Mouse (Mus musculus) CH12.LX (cell line): ENCODE measurements around the gene Myh3. TPM values are rescaled to one million over a fixed set of nuclear protein-coding genes. Genes with fewer than 3 reads are reported as not detected.

Experiments used
- DNase-seq: peaks from one replicate; pipeline ENCODE4 v3.0.0-alpha.2; 2013; ENCODE audit errors: extremely low read depth
- H3K27ac ChIP-seq: 2 replicates; pipeline ENCODE4 v1.5.1; 2012; ENCODE audit warnings: low read depth, mild to moderate bottlenecking, control low read depth, moderate library complexity; ENCODE audit not compliant: insufficient read depth
- H3K27me3 ChIP-seq: replicated peaks from 2 replicates; pipeline ENCODE3; 2012; ENCODE audit warnings: inconsistent platforms
- H3K36me3 ChIP-seq, 2 experiments: replicated peaks in 1 of 2; 2 replicates each; pipeline versions ENCODE3 to v1.6.1; 2012; ENCODE audit warnings: inconsistent platforms in 1 of 2, low read length in 1 of 2, mild to moderate bottlenecking in 1 of 2, mixed read lengths in 1 of 2, moderate library complexity in 1 of 2; ENCODE audit not compliant: control insufficient read depth in 1 of 2, insufficient read depth in 1 of 2
- H3K4me1 ChIP-seq, 2 experiments: 2 replicates each; pipeline ENCODE4 v1.6.1; 2012; ENCODE audit warnings: inconsistent platforms in 1 of 2, moderate library complexity in 1 of 2; ENCODE audit not compliant: insufficient read depth in 2 of 2, control insufficient read depth in 1 of 2
- H3K4me2 ChIP-seq: 2 replicates; pipeline ENCODE4 v1.6.1; 2012; ENCODE audit warnings: low read depth, mild to moderate bottlenecking, control low read depth; ENCODE audit not compliant: poor library complexity, insufficient read depth, severe bottlenecking
- H3K4me3 ChIP-seq, 3 experiments: fragments of 150-350 bp in 1 of 3; sonication (generic) in 1 of 3; replicated peaks in 1 of 3; 2 replicates each; pipeline versions ENCODE3 to v1.5.1; 2011 to 2012; ENCODE audit warnings: low read depth in 2 of 3, low read length in 2 of 3, mild to moderate bottlenecking in 2 of 3, moderate library complexity in 2 of 3, control low read depth in 1 of 3, improper control_type of control experiment in 1 of 3, inconsistent platforms in 1 of 3, mixed read lengths in 1 of 3; ENCODE audit not compliant: poor library complexity in 1 of 3
- H3K79me2 ChIP-seq: replicated peaks from 2 replicates; pipeline ENCODE4 v1.6.1; 2012; ENCODE audit warnings: mild to moderate bottlenecking, moderate library complexity; ENCODE audit not compliant: control insufficient read depth, poor library complexity, insufficient read depth, severe bottlenecking; ENCODE audit errors: extremely low read depth
- H3K9ac ChIP-seq: 2 replicates; pipeline ENCODE4 v1.6.1; 2012; ENCODE audit warnings: low read depth, mild to moderate bottlenecking, control low read depth, moderate library complexity; ENCODE audit not compliant: insufficient read depth
- H3K9me3 ChIP-seq: replicated peaks from 2 replicates; pipeline ENCODE3; 2012; ENCODE audit warnings: low read length, inconsistent platforms, mixed read lengths
- BHLHE40 ChIP-seq: IDR thresholded peaks from 2 replicates; pipeline ENCODE4 v1.6.1; 2011; ENCODE audit warnings: mild to moderate bottlenecking, low read depth, low read length, improper control_type of control experiment
- CHD2 ChIP-seq: IDR thresholded peaks from 2 replicates; pipeline ENCODE4 v1.6.1; 2011; ENCODE audit warnings: low read length, improper control_type of control experiment
- CTCF ChIP-seq, 2 experiments: IDR thresholded peaks in 1 of 2; conservative IDR thresholded peaks in 1 of 2; 2 replicates each; pipeline ENCODE4 v1.5.1; 2011 to 2012; ENCODE audit warnings: low read depth in 2 of 2, low read length in 2 of 2, improper control_type of control experiment in 1 of 2, inconsistent platforms in 1 of 2, mild to moderate bottlenecking in 1 of 2, moderate library complexity in 1 of 2
- E2F4 ChIP-seq: IDR thresholded peaks from 2 replicates; pipeline ENCODE4 v1.6.1; 2011; ENCODE audit warnings: low read depth, low read length, improper control_type of control experiment; ENCODE audit not compliant: insufficient replicate concordance
- ELF1 ChIP-seq: IDR thresholded peaks from 2 replicates; pipeline ENCODE4 v1.6.1; 2014; ENCODE audit warnings: low read depth, mild to moderate bottlenecking, inconsistent platforms, low read length, improper control_type of control experiment
- ETS1 ChIP-seq: conservative IDR thresholded peaks from 2 replicates; pipeline ENCODE4 v1.6.1; 2012; ENCODE audit warnings: low read depth, mild to moderate bottlenecking, inconsistent platforms, low read length, improper control_type of control experiment, moderate library complexity
- HCFC1 ChIP-seq: IDR thresholded peaks from 2 replicates; pipeline ENCODE4 v1.6.1; 2012; ENCODE audit warnings: low read depth, mild to moderate bottlenecking, inconsistent platforms, low read length, improper control_type of control experiment
- IRF4 ChIP-seq: IDR thresholded peaks from 2 replicates; pipeline ENCODE4 v1.6.1; 2014; ENCODE audit warnings: low read depth, mild to moderate bottlenecking, inconsistent platforms, low read length, improper control_type of control experiment
- JUN ChIP-seq: IDR thresholded peaks from 2 replicates; pipeline ENCODE4 v1.6.1; 2011; ENCODE audit warnings: low read depth, mild to moderate bottlenecking, low read length, improper control_type of control experiment, moderate library complexity; ENCODE audit not compliant: insufficient read depth
- JUND ChIP-seq: conservative IDR thresholded peaks from 2 replicates; pipeline ENCODE4 v1.6.1; 2011; ENCODE audit warnings: low read depth, low read length, improper control_type of control experiment
- KAT2A ChIP-seq: IDR thresholded peaks from 2 replicates; pipeline ENCODE4 v1.6.1; 2012; ENCODE audit warnings: low read length, improper control_type of control experiment, inconsistent platforms; ENCODE audit not compliant: insufficient replicate concordance
- MAFK ChIP-seq: IDR thresholded peaks from 2 replicates; pipeline ENCODE4 v1.6.1; 2011; ENCODE audit warnings: low read length, improper control_type of control experiment; ENCODE audit not compliant: insufficient replicate concordance
- MAZ ChIP-seq: IDR thresholded peaks from 2 replicates; pipeline ENCODE4 v1.6.1; 2012; ENCODE audit warnings: low read depth, mild to moderate bottlenecking, inconsistent platforms, low read length, improper control_type of control experiment, moderate library complexity
- MEF2A ChIP-seq: IDR thresholded peaks from 2 replicates; pipeline ENCODE4 v1.6.1; 2014; ENCODE audit warnings: low read depth, mild to moderate bottlenecking, inconsistent platforms, low read length, improper control_type of control experiment, borderline replicate concordance
- MXI1 ChIP-seq: IDR thresholded peaks from 2 replicates; pipeline ENCODE4 v1.6.1; 2011; ENCODE audit warnings: mild to moderate bottlenecking, low read depth, low read length, improper control_type of control experiment
- MYC ChIP-seq: IDR thresholded peaks from 2 replicates; pipeline ENCODE4 v1.6.1; 2011; ENCODE audit warnings: low read depth, mild to moderate bottlenecking, improper control_type of control experiment, low read length
- NRF1 ChIP-seq: IDR thresholded peaks from 2 replicates; pipeline ENCODE4 v1.6.1; 2014; ENCODE audit warnings: low read depth, mild to moderate bottlenecking, inconsistent platforms, low read length, improper control_type of control experiment, moderate library complexity
- PAX5 ChIP-seq: IDR thresholded peaks from 2 replicates; pipeline ENCODE4 v1.6.1; 2012; ENCODE audit warnings: low read length, inconsistent platforms, mixed read lengths
- POLR2A ChIP-seq: IDR thresholded peaks from 2 replicates; pipeline ENCODE4 v1.6.1; 2011; ENCODE audit warnings: low read depth, mild to moderate bottlenecking, improper control_type of control experiment, low read length
- RAD21 ChIP-seq: IDR thresholded peaks from 2 replicates; pipeline ENCODE4 v1.6.1; 2011; ENCODE audit warnings: low read depth, mild to moderate bottlenecking, low read length, improper control_type of control experiment, moderate library complexity
- RCOR1 ChIP-seq: conservative IDR thresholded peaks from 2 replicates; pipeline ENCODE4 v1.6.1; 2012; ENCODE audit warnings: low read depth, mild to moderate bottlenecking, inconsistent platforms, low read length, improper control_type of control experiment
- SIN3A ChIP-seq: IDR thresholded peaks from 2 replicates; pipeline ENCODE4 v1.6.1; 2012; ENCODE audit warnings: low read length, improper control_type of control experiment, inconsistent platforms
- SMC3 ChIP-seq: IDR thresholded peaks from 2 replicates; pipeline ENCODE4 v1.6.1; 2011; ENCODE audit warnings: low read depth, low read length, improper control_type of control experiment
- TBP ChIP-seq: conservative IDR thresholded peaks from 2 replicates; pipeline ENCODE4 v1.6.1; 2011; ENCODE audit warnings: low read depth, low read length, improper control_type of control experiment
- UBTF ChIP-seq: IDR thresholded peaks from 2 replicates; pipeline ENCODE4 v1.6.1; 2012; ENCODE audit warnings: low read depth, mild to moderate bottlenecking, inconsistent platforms, low read length, improper control_type of control experiment, moderate library complexity
- USF1 ChIP-seq: IDR thresholded peaks from 2 replicates; pipeline ENCODE4 v1.6.1; 2014; ENCODE audit warnings: low read depth, mild to moderate bottlenecking, inconsistent platforms, low read length, improper control_type of control experiment
- ZC3H11A ChIP-seq: IDR thresholded peaks from 2 replicates; pipeline ENCODE4 v1.6.1; 2012; ENCODE audit warnings: low read depth, mild to moderate bottlenecking, inconsistent platforms, low read length, improper control_type of control experiment
- ZKSCAN1 ChIP-seq: IDR thresholded peaks from 2 replicates; pipeline ENCODE4 v1.6.1; 2012; ENCODE audit warnings: low read depth, inconsistent platforms, low read length, improper control_type of control experiment, borderline replicate concordance
- ZMIZ1 ChIP-seq: IDR thresholded peaks from 2 replicates; pipeline ENCODE4 v1.6.1; 2012; ENCODE audit warnings: low read depth, mild to moderate bottlenecking, inconsistent platforms, low read length, improper control_type of control experiment
- dilution Hi-C: fragments of 300-500 bp; cut with MboI; formaldehyde crosslinking; loops from 2 replicates; pipeline ENCODE4 v1.14.3; 2020; ENCODE audit warnings: low sequenced_read_pairs; ENCODE audit not compliant: extremely low pct_unique_long_range_greater_than_20kb, extremely low pct_ligation_motif_present
- in situ Hi-C: fragments of 300-500 bp; cut with MboI; formaldehyde crosslinking; loops from 3 replicates; pipeline ENCODE4 v1.14.3; 2019; ENCODE audit warnings: low sequenced_read_pairs, low pct_ligation_motif_present, low pct_unique_long_range_greater_than_20kb, mixed read lengths
- polyA plus RNA-seq: library from polyadenylated mRNA; unstranded; fragments of >175 nt; gene quantifications from 2 replicates; pipeline ENCODE4 v1.2.1, GENCODE M21; 2012; ENCODE audit warnings: low read depth; ENCODE audit not compliant: insufficient read length
- total RNA-seq, 2 experiments: library from RNA; depleted of rRNA; stranded (reverse); fragments of 300-350 nt in 1 of 2; fragments of >200 nt in 1 of 2; gene quantifications; 2 replicates each; pipeline ENCODE4 v1.2.3; 2012 to 2014

The Myh3 gene
- total and polyA plus RNA-seq, 3 experiments, result 0.12 to 0.64 (median 0.26) TPM

GRCm38 (mm10) chr11:67076781-67077180, 1.3 kb upstream of the Myh3 start:
- dilution Hi-C loops (no loop called here), in situ Hi-C loops (loop anchor here (5.0 kb wide), 1 partner anchor 169 kb away; no protein-coding TSS in a partner anchor)
- TF ChIP-seq USF1 (no peak), TBP (no peak), ELF1 (no peak), ZKSCAN1 (no peak), RCOR1 (no peak), UBTF (no peak), MAZ (no peak), JUN (no peak), MYC (no peak), RAD21 (no peak), IRF4 (no peak), CHD2 (no peak), POLR2A (no peak), ETS1 (no peak), MEF2A (no peak)
- DNase-seq, result no peak
- Histone ChIP-seq H3K4me3 (no peak overlapping the region), H3K36me3 (no peaks in the 10 kb centered on the region), H3K4me2 (no peak overlapping the region), H3K79me2 (no peaks in the 10 kb centered on the region), H3K27me3 (peaks cover 38% of the 10 kb centered on the region), H3K9me3 (no peaks in the 10 kb centered on the region), H3K9ac (no peak overlapping the region), H3K27ac (no peak overlapping the region), H3K4me1 (peaks cover 3 to 15% of the 10 kb centered on the region in 2 experiments; a peak in 2 of 4 replicates)

GRCm38 (mm10) chr11:67077435-67077834, 665 bp upstream of the Myh3 start:
- TF ChIP-seq NRF1, result no peak
- no peak for TF ChIP-seq ZMIZ1
- no peak for TF ChIP-seq HCFC1
- TF ChIP-seq IRF4, result no peak
- no peak for TF ChIP-seq JUND
- no peak for TF ChIP-seq MXI1
- no peak for TF ChIP-seq USF1
- TF ChIP-seq SMC3, result no peak
- no peak for TF ChIP-seq E2F4
- no peak for TF ChIP-seq PAX5
- no peak for TF ChIP-seq ELF1
- no peak for TF ChIP-seq CHD2
- no peak for TF ChIP-seq SIN3A
- TF ChIP-seq CTCF (conservative IDR thresholded peaks at IDR 0.05 in 1 of 2, IDR thresholded peaks at IDR 0.05 in 1 of 2; ENCODE audit: low read depth in 2 of 2, low read length in 2 of 2), result no peak
- TF ChIP-seq ZC3H11A, result no peak
- TF ChIP-seq BHLHE40, result no peak
- no peak for TF ChIP-seq KAT2A
- TF ChIP-seq MAFK, result no peak
- TF ChIP-seq MEF2A, result no peak
- Histone ChIP-seq H3K79me2 (no peaks in the 10 kb centered on the region), H3K4me3 (no peak overlapping the region), H3K9ac (no peak overlapping the region), H3K9me3 (no peaks in the 10 kb centered on the region), H3K4me1 (peaks cover 8 to 21% of the 10 kb centered on the region in 2 experiments), H3K27ac (no peak overlapping the region), H3K36me3 (no peaks in the 10 kb centered on the region), H3K4me2 (no peak overlapping the region), H3K27me3 (peaks cover 37% of the 10 kb centered on the region)
- in situ Hi-C loops (loop anchor here (5.0 kb wide), 1 partner anchor 170 kb away; no protein-coding TSS in a partner anchor), dilution Hi-C loops (no loop called here)
- no peak for DNase-seq
